9 mouse cellular contexts compared by ENCODE assay signal in genomic region chr2:181219538-181220216, GRCm38 (mm10). TPM values are rescaled to one million over a fixed set of nuclear protein-coding genes. Genes with fewer than 3 reads are reported as not detected.
A peak's percentile ranks its signal among the peaks of the same experiment; 100 is the strongest.
DNase-seq lines count a peak whose midpoint lies in the region; ATAC-seq and TF ChIP-seq lines count a peak whose summit lies in the region.
"Had no signal": no experiment of that assay in that cellular context is flagged by ENCODE, and none has a peak within 500 bp of the region (broad histone marks: within the 10 kb centered on the region; RNA-seq: fewer than 3 reads in every experiment).

Gene Fndc11 (plus strand): TSS chr2:181220013.

- H3K9me3 ChIP-seq in forebrain, postnatal 0 days (ENCODE audit: low read length), result no peaks in the 10 kb centered on the region
- no peaks in the 10 kb centered on the region for H3K9me3 ChIP-seq in liver, embryonic 16.5 days (replicated peaks; ENCODE audit: control insufficient read depth, low read length)
- H3K9me3 ChIP-seq in neural tube, embryonic 13.5 days, result no peaks in the 10 kb centered on the region

- TF ChIP-seq CTCF in forebrain, postnatal 0 days (IDR thresholded peaks at IDR 0.05; ENCODE audit: low read depth), result no peak

- H3K27me3 ChIP-seq in forebrain, postnatal 0 days (ENCODE audit: insufficient read depth, low read length), result no peaks in the 10 kb centered on the region; the same call in 1 of the 2 replicates
- H3K27me3 ChIP-seq in liver, embryonic 16.5 days (ENCODE audit: control insufficient read depth, insufficient read depth, low read depth, low read length), result peaks cover 15% of the 10 kb centered on the region
- peaks cover 15% of the 10 kb centered on the region for H3K27me3 ChIP-seq in neural tube, embryonic 13.5 days

- no peaks in the 10 kb centered on the region for H3K36me3 ChIP-seq in forebrain, postnatal 0 days (ENCODE audit: insufficient read depth)
- H3K36me3 ChIP-seq in liver, embryonic 16.5 days (ENCODE audit: control insufficient read depth, insufficient read depth), result no peaks in the 10 kb centered on the region
- H3K36me3 ChIP-seq in neural tube, embryonic 13.5 days, result no peaks in the 10 kb centered on the region

- peak within 1 kb of the TSS; percentile 19; the same call in 1 of the 2 replicates for H3K4me3 ChIP-seq in forebrain, postnatal 0 days (ENCODE audit: low read depth, low read length)
- peak within 1 kb of the TSS; percentile 35 for H3K4me3 ChIP-seq in liver, embryonic 16.5 days (ENCODE audit: low read depth, low read length)
- H3K4me3 ChIP-seq in neural tube, embryonic 13.5 days, result peak within 1 kb of the TSS; percentile 25

- peak within 1 kb of the TSS; percentile 51 for H3K4me2 ChIP-seq in forebrain, postnatal 0 days (ENCODE audit: low read depth)
- H3K4me2 ChIP-seq in liver, embryonic 16.5 days (ENCODE audit: low read depth, low read length), result peak within 1 kb of the TSS; percentile 51
- H3K4me2 ChIP-seq in neural tube, embryonic 13.5 days, result peak within 1 kb of the TSS; percentile 58

- 3% methylated on average over 25 of the region's 25 CpGs for WGBS in forebrain, postnatal 0 days
- WGBS in liver, embryonic 16.5 days (ENCODE audit: insufficient replicate concordance), result 5% methylated on average over 25 of the region's 25 CpGs
- WGBS in neural tube, embryonic 13.5 days, result 4% methylated on average over 25 of the region's 25 CpGs

- H3K27ac ChIP-seq in forebrain, postnatal 0 days (ENCODE audit: low read depth, low read length), result no peak within 1 kb of the TSS; the same call in 1 of the 2 replicates
- no peak within 1 kb of the TSS for H3K27ac ChIP-seq in liver, embryonic 16.5 days (ENCODE audit: low read length)
- peak within 1 kb of the TSS; percentile 34; the same call in 1 of the 2 replicates for H3K27ac ChIP-seq in neural tube, embryonic 13.5 days (replicated peaks)

- peak; percentile 99 for ATAC-seq in CD4-positive, CD25-positive, alpha-beta regulatory T cell, adult 4 months
- ATAC-seq in forebrain, postnatal 0 days, result peak; percentile 94
- ATAC-seq in liver, embryonic 16.5 days (ENCODE audit: low read depth), result peak; percentile 69
- ATAC-seq in neural tube, embryonic 13.5 days (ENCODE audit: low read depth), result peak; percentile 78
- ATAC-seq: Patski had no signal

- no peak within 1 kb of the TSS for H3K9ac ChIP-seq in forebrain, postnatal 0 days
- peak within 1 kb of the TSS; percentile 12; the same call in 1 of the 2 replicates for H3K9ac ChIP-seq in liver, embryonic 16.5 days (ENCODE audit: low read depth, low read length)
- H3K9ac ChIP-seq in neural tube, embryonic 13.5 days, result peak within 1 kb of the TSS; percentile 41; the same call in 1 of the 2 replicates

- DNase-seq in cerebellum, adult 11-12 months, result peak; percentile 60
- peak; percentile 68 for DNase-seq in forebrain, postnatal 0 days
- DNase-seq in heart, postnatal 4 days, result peak; percentile 81
- peak; percentile 32 to 62 for DNase-seq in layer of hippocampus, adult 18-20 months (ENCODE audit: low spot score in 2 of 2)
- DNase-seq in telencephalon, adult 2 months (ENCODE audit: low read depth, low spot score), result peak; percentile 12

- H3K4me1 ChIP-seq in forebrain, postnatal 0 days (ENCODE audit: insufficient read depth), result peaks cover 9% of the 10 kb centered on the region; the same call in 1 of the 2 replicates
- H3K4me1 ChIP-seq in liver, embryonic 16.5 days (ENCODE audit: control insufficient read depth, low read depth, low read length), result peaks cover 24% of the 10 kb centered on the region
- peaks cover 22% of the 10 kb centered on the region for H3K4me1 ChIP-seq in neural tube, embryonic 13.5 days (replicated peaks)

RNA-seq across cellular contexts. Expression of gene Fndc11, which starts in this region (rescaled TPM):
- 1 to 10 TPM in 1 of 2 experiments, not detected in 1; 1.3 TPM for polyA plus RNA-seq in CD4-positive, CD25-positive, alpha-beta regulatory T cell, adult 4 months (2017; shearing (Covaris generic))
- total RNA-seq in forebrain, postnatal 0 days (2014; rRNA removed), result not detected in 2 replicates
- 0.18 and 0.24 TPM in 2 replicates for polyA plus RNA-seq in forebrain, postnatal 0 days (2015; fragmentation: Nextera tagmentation; extraction: Ambion mirVana)
- total RNA-seq in heart, postnatal 4 days (2021), result not detected
- total RNA-seq in layer of hippocampus, adult 18-20 months (2021), result under 1 TPM in 1 of 2 experiments, not detected in 1; 0.22 TPM
- 0.15 and 0.33 TPM in 2 replicates for polyA plus RNA-seq in liver, embryonic 16.5 days (2015; fragmentation: Nextera tagmentation; extraction: Ambion mirVana)
- polyA plus RNA-seq in neural tube, embryonic 13.5 days (2015; fragmentation: Nextera tagmentation; extraction: Ambion mirVana), result not detected in 2 replicates
- polyA plus RNA-seq: Patski had no signal

Comparison
In these comparisons a context has a peak if more than half of its experiments do, and no peak if none do; other contexts are left out.
1. Peak in DNase-seq, ATAC-seq, H3K4me3 ChIP-seq and H3K4me2 ChIP-seq in forebrain, postnatal 0 days; RNA of the gene not detected or under 1 TPM.
2. Peak in DNase-seq in heart, postnatal 4 days; RNA of the gene not detected or under 1 TPM.
3. Peak in DNase-seq in layer of hippocampus, adult 18-20 months; RNA of the gene not detected or under 1 TPM.
4. Peak in ATAC-seq, H3K4me3 ChIP-seq, H3K9ac ChIP-seq and H3K4me2 ChIP-seq in liver, embryonic 16.5 days; RNA of the gene not detected or under 1 TPM.
5. Peak in ATAC-seq, H3K4me3 ChIP-seq, H3K27ac ChIP-seq, H3K9ac ChIP-seq and H3K4me2 ChIP-seq in neural tube, embryonic 13.5 days; RNA of the gene not detected or under 1 TPM.
6. DNase-seq: peak in every context shown above with its lines; median percentile 81 in heart, postnatal 4 days; 68 in forebrain, postnatal 0 days; 60 in cerebellum, adult 11-12 months; 47 in layer of hippocampus, adult 18-20 months; 12 in telencephalon, adult 2 months.